Comparison of ENCODE assay signal across 8 mouse cellular contexts in the genomic region with DNA sequence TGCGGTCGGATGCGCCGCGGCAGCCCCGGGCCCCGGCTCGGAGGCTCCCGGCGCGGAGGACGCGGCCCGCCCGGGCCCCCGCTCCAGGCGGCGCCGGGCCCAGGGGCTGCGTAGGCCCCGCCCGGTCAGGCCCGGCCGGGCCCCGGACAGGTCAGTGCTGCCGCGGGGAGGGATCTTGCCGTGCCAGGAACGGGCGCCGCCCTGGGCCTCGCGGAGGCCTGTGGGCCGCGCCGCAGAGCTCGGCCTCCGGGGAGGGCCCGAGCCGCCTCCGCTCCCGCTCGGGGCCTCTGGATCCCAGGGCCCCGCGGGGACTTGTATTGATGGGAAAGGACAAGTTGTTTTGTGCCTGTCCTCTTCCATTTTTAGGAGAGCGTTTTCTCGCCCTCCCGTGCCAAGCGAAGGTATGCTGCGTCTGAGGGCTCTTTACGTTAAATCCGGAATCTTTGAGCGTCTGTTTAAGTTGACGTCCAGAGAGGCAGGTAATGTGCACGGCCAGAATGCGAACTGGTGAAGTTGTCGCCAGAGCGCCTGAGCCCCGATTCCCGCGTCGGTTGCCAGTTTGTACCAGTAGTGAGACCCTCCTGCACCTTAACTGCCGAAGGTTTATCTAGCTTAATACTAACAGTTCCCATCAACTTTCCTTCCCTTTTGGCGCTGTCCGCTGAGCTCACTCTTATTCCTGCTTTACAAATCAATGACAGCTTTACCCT. TPM values are rescaled to one million over a fixed set of nuclear protein-coding genes. Genes with fewer than 3 reads are reported as not detected.
A peak's percentile ranks its signal among the peaks of the same experiment; 100 is the strongest.
DNase-seq lines count a peak whose midpoint lies in the region; ATAC-seq and TF ChIP-seq lines count a peak whose summit lies in the region.

No protein-coding gene starts in this region.

- ATAC-seq in liver, embryonic 13.5 days (ENCODE audit: low read depth): peak; percentile 95

- peak overlapping the region; percentile 97 for H3K9ac ChIP-seq in liver, embryonic 13.5 days

- WGBS in cerebellum, adult 2 months: under 1% methylated on average over 62 of the region's 65 CpGs
- under 1% methylated on average over 62 of the region's 65 CpGs for WGBS in liver, embryonic 13.5 days (ENCODE audit: insufficient replicate concordance)

- H3K4me3 ChIP-seq in layer of hippocampus, adult 2 months: peak overlapping the region; percentile 79
- peak overlapping the region; percentile 76 for H3K4me3 ChIP-seq in cerebellum, adult 2 months (replicated peaks; ENCODE audit: insufficient read depth, low read depth, low read length)
- peak overlapping the region; percentile 92 for H3K4me3 ChIP-seq in liver, embryonic 13.5 days (replicated peaks)

- H3K4me2 ChIP-seq in liver, embryonic 13.5 days: peak overlapping the region; percentile 93

- no peaks in the 10 kb centered on the region for H3K9me3 ChIP-seq in liver, embryonic 13.5 days (replicated peaks)

- H3K27ac ChIP-seq in layer of hippocampus, adult 2 months: peak overlapping the region; percentile 98
- H3K27ac ChIP-seq in cerebellum, adult 2 months (ENCODE audit: insufficient read depth, low read length): peak overlapping the region; percentile 96
- H3K27ac ChIP-seq in liver, embryonic 13.5 days: peak overlapping the region; percentile 89

- no peak for DNase-seq in layer of hippocampus, adult 2 months (ENCODE audit: low spot score in 2 of 2)
- no peak for DNase-seq in layer of hippocampus, postnatal 14 days (ENCODE audit: low spot score in 2 of 2)
- DNase-seq in cerebellum, adult 2 months: peak; percentile 72 to 76
- DNase-seq in forelimb bud, embryonic 11.5 days (ENCODE audit: low read depth, low spot score): peak; percentile 19
- DNase-seq in induced T-regulatory cell, adult 2 months (ENCODE audit: low read depth): peak; percentile 66
- peak; percentile 66 for DNase-seq in liver, embryonic 13.5 days
- DNase-seq in naive thymus-derived CD4-positive, alpha-beta T cell, adult 2 months (ENCODE audit: low read depth): peak; percentile 61
- DNase-seq in right cerebral cortex, postnatal 4 days: no peak

- H3K4me1 ChIP-seq in cerebellum, adult 2 months (ENCODE audit: control insufficient read depth, insufficient read depth, low read length): peaks cover 28% of the 10 kb centered on the region
- peaks cover 51% of the 10 kb centered on the region for H3K4me1 ChIP-seq in liver, embryonic 13.5 days (replicated peaks)

- no peak for TF ChIP-seq POLR2A in cerebellum, adult 2 months (IDR thresholded peaks at IDR 0.05; ENCODE audit: borderline replicate concordance, insufficient read depth, low read length)

- H3K36me3 ChIP-seq in liver, embryonic 13.5 days: peaks cover 15% of the 10 kb centered on the region

- no peak for TF ChIP-seq CTCF in layer of hippocampus, adult 2 months (conservative IDR thresholded peaks at IDR 0.05)
- no peak for TF ChIP-seq CTCF in cerebellum, adult 2 months (IDR thresholded peaks at IDR 0.05; ENCODE audit: borderline replicate concordance, insufficient read depth, low read depth, low read length)

- no peaks in the 10 kb centered on the region for H3K27me3 ChIP-seq in cerebellum, adult 2 months (ENCODE audit: control insufficient read depth, insufficient read depth, low read length)
- no peaks in the 10 kb centered on the region for H3K27me3 ChIP-seq in liver, embryonic 13.5 days

RNA-seq across cellular contexts. Expression of gene A3galt2, which starts 27.3 kb away (rescaled TPM):
- total RNA-seq in layer of hippocampus, adult 2 months (2021): under 1 TPM; 0.20 to 0.26 TPM
- under 1 TPM; 0.35 to 0.62 TPM for total RNA-seq in layer of hippocampus, postnatal 14 days (2021)
- polyA plus RNA-seq in cerebellum, adult 2 months (2012; rRNA removed): 1.9 and 2.4 TPM in 2 replicates
- not detected in 2 replicates for polyA plus RNA-seq in liver, embryonic 13.5 days (2015; fragmentation: Nextera tagmentation; extraction: Ambion mirVana)

Comparison
In these comparisons a context has a peak if more than half of its experiments do, and no peak if none do; other contexts are left out.
1. DNase-seq: peak in cerebellum, adult 2 months (2 of 2), forelimb bud, embryonic 11.5 days (single experiment), induced T-regulatory cell, adult 2 months (single experiment), liver, embryonic 13.5 days (single experiment) and naive thymus-derived CD4-positive, alpha-beta T cell, adult 2 months (single experiment); none in layer of hippocampus, adult 2 months (0 of 2), layer of hippocampus, postnatal 14 days (0 of 2) and right cerebral cortex, postnatal 4 days (single experiment).
2. Peak in every context shown above with its lines, with median percentiles within 50 percentile points of each other: H3K27ac ChIP-seq and H3K4me3 ChIP-seq.